Comparison of ENCODE assay signal across 40 mouse cellular contexts in genomic region chr6:83722526-83722925, GRCm38 (mm10). TPM values are rescaled to one million over a fixed set of nuclear protein-coding genes. Genes with fewer than 3 reads are reported as not detected.
"Had no signal": no experiment of that assay in that cellular context is flagged by ENCODE, and none has a peak within 500 bp of the region (broad histone marks: within the 10 kb centered on the region; RNA-seq: fewer than 3 reads in every experiment).

No protein-coding gene starts in this region.

- H3K4me1 ChIP-seq: heart, embryonic 13.5 days; heart, embryonic 15.5 days; hindbrain, embryonic 13.5 days; hindbrain, embryonic 15.5 days; intestine, embryonic 15.5 days; limb, embryonic 12.5 days had no signal

- H3K36me3 ChIP-seq: heart, embryonic 13.5 days; heart, embryonic 15.5 days; hindbrain, embryonic 13.5 days; hindbrain, embryonic 15.5 days; intestine, embryonic 15.5 days; limb, embryonic 10.5 days; limb, embryonic 12.5 days had no signal

- ATAC-seq: hindbrain, postnatal 0 days; inflammation-experienced regulatory T-cells, adult 6 months; intestine, embryonic 15.5 days; intestine, postnatal 0 days had no signal

- H3K4me3 ChIP-seq: gastrocnemius, adult 2 months; heart, embryonic 13.5 days; heart, embryonic 15.5 days; hindbrain, embryonic 13.5 days; hindbrain, embryonic 15.5 days; intestine, embryonic 15.5 days; layer of hippocampus, adult 2 months; left cerebral cortex, adult 2 months; limb, embryonic 10.5 days; limb, embryonic 12.5 days had no signal

- H3K9me3 ChIP-seq: heart, embryonic 13.5 days; heart, embryonic 15.5 days; hindbrain, embryonic 13.5 days; hindbrain, embryonic 15.5 days; intestine, embryonic 15.5 days; limb, embryonic 10.5 days; limb, embryonic 12.5 days had no signal

- DNase-seq: gastrocnemius, adult 2 months; gastrocnemius, postnatal 10 days; gastrocnemius, postnatal 25 days; heart, adult 18-20 months; heart, postnatal 14 days; heart, postnatal 36 days; kidney, adult 18-20 months; kidney, adult 8-10 months; kidney, postnatal 10 days; kidney, postnatal 25 days; kidney, postnatal 4 days; liver had no signal

RNA-seq across cellular contexts. Expression of gene Vax2, which starts 11.5 kb away (rescaled TPM):
- total RNA-seq: gastrocnemius, adult 2 months; gastrocnemius, postnatal 10 days; gastrocnemius, postnatal 25 days; gastrocnemius, postnatal 4 days; granulocyte monocyte progenitor cell, adult 5-6 weeks; heart, adult 18-20 months; heart, adult 8-10 months; heart, postnatal 14 days; heart, postnatal 36 days; hematopoietic stem cell, adult 5-6 weeks; hindbrain, postnatal 0 days; layer of hippocampus, adult 2 months; layer of hippocampus, postnatal 10 days; layer of hippocampus, postnatal 25 days; left cerebral cortex, adult 2 months; left cerebral cortex, postnatal 14 days; left cerebral cortex, postnatal 36 days had no signal
- polyA plus RNA-seq: frontal cortex, adult 2 months; heart, embryonic 11.5 days; heart, embryonic 13.5 days; heart, embryonic 15.5 days; heart, postnatal 0 days; hindbrain, embryonic 13.5 days; hindbrain, embryonic 15.5 days; hindbrain, postnatal 0 days; intestine, embryonic 15.5 days; intestine, postnatal 0 days; kidney, embryonic 14.5 days; kidney, embryonic 16.5 days; liver, embryonic 11.5 days had no signal

RNA-seq across cellular contexts. Expression of gene Atp6v1b1, which starts 20.3 kb away (rescaled TPM):
- total RNA-seq: gastrocnemius, adult 2 months; gastrocnemius, postnatal 10 days; gastrocnemius, postnatal 25 days; gastrocnemius, postnatal 4 days; granulocyte monocyte progenitor cell, adult 5-6 weeks; heart, postnatal 36 days; hematopoietic stem cell, adult 5-6 weeks; hindbrain, postnatal 0 days; left cerebral cortex, postnatal 14 days; left cerebral cortex, postnatal 36 days had no signal
- polyA plus RNA-seq: heart, embryonic 11.5 days; heart, embryonic 13.5 days; heart, embryonic 15.5 days; heart, postnatal 0 days; hindbrain, embryonic 11.5 days; hindbrain, embryonic 13.5 days; hindbrain, embryonic 15.5 days; hindbrain, postnatal 0 days; inflammation-experienced regulatory T-cells, adult 6 months; intestine, postnatal 0 days; limb, embryonic 10.5 days; limb, embryonic 12.5 days; liver, embryonic 11.5 days had no signal

RNA-seq across cellular contexts. Expression of gene Ankrd53, which starts 39.9 kb away (rescaled TPM):
- total RNA-seq: gastrocnemius, adult 2 months; gastrocnemius, postnatal 10 days; gastrocnemius, postnatal 25 days; gastrocnemius, postnatal 4 days; heart, adult 18-20 months; heart, postnatal 14 days; heart, postnatal 36 days; hematopoietic stem cell, adult 5-6 weeks; hindbrain, postnatal 0 days; layer of hippocampus, adult 2 months; layer of hippocampus, postnatal 10 days; layer of hippocampus, postnatal 25 days; left cerebral cortex, adult 2 months; left cerebral cortex, postnatal 14 days; left cerebral cortex, postnatal 36 days had no signal
- polyA plus RNA-seq: frontal cortex, adult 2 months; heart, embryonic 11.5 days; heart, embryonic 13.5 days; hindbrain, postnatal 0 days; intestine, embryonic 15.5 days; intestine, postnatal 0 days; limb, embryonic 14.5 days had no signal

RNA-seq across cellular contexts. Expression of gene Cd207, which starts 44.9 kb away (rescaled TPM):
- total RNA-seq: gastrocnemius, adult 2 months; gastrocnemius, postnatal 10 days; gastrocnemius, postnatal 25 days; gastrocnemius, postnatal 4 days; granulocyte monocyte progenitor cell, adult 5-6 weeks; hematopoietic stem cell, adult 5-6 weeks; hindbrain, postnatal 0 days; layer of hippocampus, adult 2 months; layer of hippocampus, postnatal 10 days; layer of hippocampus, postnatal 25 days; left cerebral cortex, adult 2 months; left cerebral cortex, postnatal 14 days; left cerebral cortex, postnatal 36 days had no signal
- polyA plus RNA-seq: heart, embryonic 11.5 days; hindbrain, embryonic 11.5 days; hindbrain, embryonic 13.5 days; hindbrain, embryonic 15.5 days; hindbrain, postnatal 0 days; inflammation-experienced regulatory T-cells, adult 6 months; intestine, embryonic 15.5 days; intestine, postnatal 0 days; kidney, embryonic 14.5 days; kidney, embryonic 16.5 days; limb, embryonic 10.5 days; limb, embryonic 12.5 days; limb, embryonic 14.5 days; liver, embryonic 11.5 days had no signal
